Mouse (Mus musculus) forebrain, embryonic 14.5 days (tissue): Measurements from ENCODE around the gene Camkk2. TPM values are rescaled to one million over a fixed set of nuclear protein-coding genes. Genes with fewer than 3 reads are reported as not detected.

Experiments
- ATAC-seq: fragments of 200-750 bp; cut with Nextera tagmentation; 2 replicates; pipeline ENCODE4 v1.8.0; 2017; ENCODE audit warnings: mild to moderate bottlenecking, moderate library complexity
- DNase-seq: peaks from one replicate; pipeline ENCODE4 v3.0.0-alpha.2; 2015; ENCODE audit warnings: low spot score
- H3K27ac ChIP-seq: fragments of 300-500 bp; sonication (generic); 2 replicates; pipeline ENCODE4 v1.5.1; 2014; ENCODE audit warnings: low read depth, mild to moderate bottlenecking, control low read depth, low read length, moderate library complexity
- H3K27me3 ChIP-seq: fragments of 300-500 bp; sonication (generic); replicated peaks from 2 replicates; pipeline ENCODE4 v1.6.1; 2014; ENCODE audit warnings: low read length, control low read depth, mixed read lengths; ENCODE audit not compliant: control insufficient read depth, insufficient read depth
- H3K36me3 ChIP-seq: fragments of 300-500 bp; sonication (generic); 2 replicates; pipeline ENCODE4 v1.6.1; 2014; ENCODE audit warnings: low read length, control low read depth; ENCODE audit not compliant: control insufficient read depth, insufficient read depth
- H3K4me1 ChIP-seq: fragments of 300-500 bp; sonication (generic); 2 replicates; pipeline ENCODE4 v1.6.1; 2014; ENCODE audit warnings: antibody characterized with exemption, low read length, control low read depth; ENCODE audit not compliant: control insufficient read depth, insufficient read depth
- H3K4me2 ChIP-seq: fragments of 300-500 bp; sonication (generic); 2 replicates; pipeline ENCODE4 v1.6.1; 2014; ENCODE audit warnings: mild to moderate bottlenecking, control low read depth, low read length
- H3K4me3 ChIP-seq: fragments of 300-500 bp; sonication (generic); 2 replicates; pipeline ENCODE4 v1.5.1; 2014; ENCODE audit warnings: low read depth, low read length, control low read depth
- H3K9ac ChIP-seq: fragments of 300-500 bp; sonication (generic); 2 replicates; pipeline ENCODE4 v1.6.1; 2014; ENCODE audit warnings: mild to moderate bottlenecking, low read length, control low read depth, moderate library complexity
- H3K9me3 ChIP-seq: fragments of 300-500 bp; sonication (generic); replicated peaks from 2 replicates; pipeline ENCODE4 v1.6.1; 2016; ENCODE audit warnings: low read length, control low read depth, mixed read lengths; ENCODE audit not compliant: control insufficient read depth
- WGBS: fragments of 180-500 bp; shearing (Covaris S2); extraction: QIAGEN DNeasy Blood & Tissue Kit; methylation state at CpG from one replicate; pipeline ENCODE4 v1.1.7; 2014; 5-methylcytosine and 5-hydroxymethylcytosine counted together
- polyA plus RNA-seq: library from polyadenylated mRNA; unstranded; fragments of >200 nt; fragmentation: Nextera tagmentation; extraction: Ambion mirVana; gene quantifications from 2 replicates; pipeline ENCODE4 v1.2.1, GENCODE M21; 2014

The Camkk2 gene
- 32.6 and 50.5 TPM in 2 replicates for polyA plus RNA-seq

GRCm38 (mm10) chr5:122779277-122779834 is at the start of gene Camkk2:
Gene Camkk2, minus strand, starts transcription at chr5:122779409.
- under 1% methylated on average over 46 of the region's 63 CpGs for WGBS
- DNase-seq (peak; percentile 92), ATAC-seq (peak; percentile 90)
- H3K9ac ChIP-seq, result peak within 1 kb of the TSS; percentile 89
- H3K4me2 ChIP-seq, result peak within 1 kb of the TSS; percentile 91
- peak within 1 kb of the TSS; percentile 84 for H3K4me3 ChIP-seq
- no peaks in the 10 kb centered on the region for H3K36me3 ChIP-seq
- 0 out of 2 replicates have a peak, but pooled peaks cover 2% of the 10 kb centered on the region for H3K4me1 ChIP-seq
- H3K27me3 ChIP-seq, result no peaks in the 10 kb centered on the region
- peak within 1 kb of the TSS; percentile 68 for H3K27ac ChIP-seq
- no peaks in the 10 kb centered on the region for H3K9me3 ChIP-seq

DNA sequence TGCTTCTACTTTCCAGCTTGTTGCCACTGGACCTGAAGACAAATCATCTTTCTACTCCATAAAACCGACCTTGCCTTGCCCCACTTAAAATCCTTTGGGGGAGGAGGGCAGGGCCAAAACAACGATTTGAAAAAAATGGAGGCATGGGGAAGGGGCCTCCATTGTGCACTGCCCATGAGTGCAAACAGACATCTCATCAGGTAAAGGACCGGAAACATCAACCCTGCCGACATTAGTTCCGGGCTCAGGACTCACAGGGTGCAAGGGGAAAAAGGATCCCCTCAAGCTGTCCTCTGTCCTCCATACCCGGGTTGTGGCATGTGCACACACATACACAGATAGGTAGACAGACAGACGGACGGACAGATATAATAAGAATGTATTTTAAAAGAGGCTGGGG is 45.9 kb upstream of the Camkk2 start:
- H3K36me3 ChIP-seq, result no peaks in the 10 kb centered on the region
- ATAC-seq (no peak), DNase-seq (no peak)
- no peaks in the 10 kb centered on the region for H3K9me3 ChIP-seq
- H3K4me1 ChIP-seq, result peaks cover 2% of the 10 kb centered on the region
- H3K9ac ChIP-seq, result no peak overlapping the region
- H3K4me2 ChIP-seq, result no peak overlapping the region
- H3K4me3 ChIP-seq, result no peak overlapping the region
- no peaks in the 10 kb centered on the region for H3K27me3 ChIP-seq
- WGBS, result 81% methylated on average over 8 of the region's 8 CpGs
- H3K27ac ChIP-seq, result no peak overlapping the region

DNA sequence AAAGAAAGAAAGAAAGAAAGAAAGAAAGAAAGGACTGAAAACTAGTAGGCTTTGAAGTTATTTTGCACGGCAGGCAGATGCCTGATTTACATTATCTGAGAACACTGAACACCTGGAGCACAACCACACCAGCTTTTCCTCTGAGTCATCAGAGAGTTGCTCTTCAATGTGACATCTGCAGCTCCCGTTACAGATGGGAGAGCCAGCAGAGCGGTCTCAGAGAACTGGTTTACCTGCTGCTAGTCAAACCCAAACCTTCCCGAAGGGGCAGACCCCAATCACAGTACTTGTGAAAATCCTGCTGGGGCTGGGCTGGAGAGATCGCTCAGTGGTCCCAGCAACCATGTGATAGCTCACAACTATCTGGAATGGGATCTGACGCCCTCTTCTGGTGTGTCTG is 45.2 kb upstream of the Camkk2 start:
- H3K9me3 ChIP-seq, result no peaks in the 10 kb centered on the region
- ATAC-seq (no peak), DNase-seq (no peak)
- H3K27ac ChIP-seq, result no peak overlapping the region
- H3K36me3 ChIP-seq, result peaks cover under 1% of the 10 kb centered on the region; the same call in 1 of the 2 replicates
- H3K4me1 ChIP-seq, result peaks cover 6% of the 10 kb centered on the region
- H3K27me3 ChIP-seq, result no peaks in the 10 kb centered on the region
- no peak overlapping the region for H3K4me3 ChIP-seq
- WGBS, result 80% methylated on average over 6 of the region's 6 CpGs
- H3K9ac ChIP-seq, result no peak overlapping the region
- no peak overlapping the region for H3K4me2 ChIP-seq

DNA sequence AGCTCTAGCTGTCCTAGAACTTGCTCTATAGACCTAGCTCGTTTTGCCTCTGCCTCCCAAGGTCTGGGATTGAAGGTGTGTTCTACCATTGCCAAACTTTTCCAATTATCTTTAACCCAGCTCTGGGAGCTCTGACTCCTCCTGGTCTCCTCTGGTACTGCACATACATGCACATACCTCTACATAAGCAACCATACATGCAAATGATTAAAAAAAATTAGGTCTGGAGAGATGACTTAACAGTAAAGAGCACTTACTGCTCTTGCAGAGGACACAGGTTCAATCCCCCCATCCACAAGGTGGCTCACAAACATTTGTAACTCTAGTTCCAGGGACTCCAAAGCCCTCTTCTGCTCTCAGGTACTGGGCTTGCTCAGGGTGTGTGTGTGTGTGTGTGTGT is 44.8 kb upstream of the Camkk2 start:
- H3K4me1 ChIP-seq, result peaks cover 9% of the 10 kb centered on the region
- H3K36me3 ChIP-seq, result peaks cover 4% of the 10 kb centered on the region; the same call in 1 of the 2 replicates
- ATAC-seq, result no peak
- no peak overlapping the region for H3K27ac ChIP-seq
- H3K27me3 ChIP-seq, result no peaks in the 10 kb centered on the region
- H3K4me2 ChIP-seq, result no peak overlapping the region
- no peaks in the 10 kb centered on the region for H3K9me3 ChIP-seq
- 62% methylated on average over 1 of the region's 1 CpGs for WGBS
- DNase-seq, result no peak
- H3K4me3 ChIP-seq, result no peak overlapping the region
- H3K9ac ChIP-seq, result no peak overlapping the region

DNA sequence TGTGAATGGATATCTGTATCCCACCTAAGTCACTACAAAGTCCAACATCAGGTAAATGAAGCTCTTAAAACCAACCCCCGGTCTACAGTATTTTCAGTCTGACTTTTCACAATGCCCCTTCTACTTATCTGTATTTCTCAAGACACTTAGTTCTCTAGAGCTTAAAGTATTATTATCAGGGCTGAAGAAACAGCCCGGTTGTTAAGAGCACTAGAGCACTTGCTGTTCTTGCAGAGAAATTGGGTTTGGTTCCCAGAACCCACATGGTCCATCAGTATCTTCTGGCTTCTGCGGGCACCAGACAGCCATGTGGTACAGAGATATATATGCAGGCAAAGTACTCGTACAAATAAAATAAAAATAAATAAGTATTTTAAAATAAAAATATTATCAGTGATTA is 43.2 kb upstream of the Camkk2 start:
- peaks cover 19% of the 10 kb centered on the region for H3K36me3 ChIP-seq
- no peaks in the 10 kb centered on the region for H3K27me3 ChIP-seq
- no peak overlapping the region for H3K9ac ChIP-seq
- no peak overlapping the region for H3K27ac ChIP-seq
- ATAC-seq (no peak), DNase-seq (no peak)
- no peak overlapping the region for H3K4me2 ChIP-seq
- H3K4me1 ChIP-seq, result peaks cover 9% of the 10 kb centered on the region
- no peak overlapping the region for H3K4me3 ChIP-seq
- 97% methylated on average over 4 of the region's 4 CpGs for WGBS
- no peaks in the 10 kb centered on the region for H3K9me3 ChIP-seq

DNA sequence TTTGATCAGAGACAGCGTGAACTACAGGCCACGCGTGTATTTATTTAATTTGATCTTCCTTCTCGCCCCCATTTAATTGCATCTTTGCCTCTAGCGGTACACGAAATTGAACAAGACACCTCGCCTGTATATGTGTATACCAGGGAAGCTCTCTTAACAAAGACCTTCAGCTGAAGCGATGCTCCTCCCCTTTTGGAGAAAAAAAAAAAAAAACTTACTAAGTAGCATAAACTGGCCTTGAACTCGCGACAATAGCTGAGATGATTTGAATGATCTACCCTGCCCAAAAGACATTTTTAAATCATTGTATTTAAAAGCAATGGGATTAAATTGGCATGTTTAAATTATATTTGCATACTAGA is 42.3 kb upstream of the Camkk2 start:
- H3K9ac ChIP-seq, result peak overlapping the region; percentile 88
- peaks cover 9% of the 10 kb centered on the region for H3K4me1 ChIP-seq
- ATAC-seq (peak; percentile 61), DNase-seq (no peak)
- no peaks in the 10 kb centered on the region for H3K27me3 ChIP-seq
- H3K36me3 ChIP-seq, result peaks cover 28% of the 10 kb centered on the region
- peak overlapping the region; percentile 97 for H3K27ac ChIP-seq
- peak overlapping the region; percentile 56 for H3K4me2 ChIP-seq
- no peaks in the 10 kb centered on the region for H3K9me3 ChIP-seq
- peak overlapping the region; percentile 91 for H3K4me3 ChIP-seq
- WGBS, result 0% methylated on average over 10 of the region's 10 CpGs

DNA sequence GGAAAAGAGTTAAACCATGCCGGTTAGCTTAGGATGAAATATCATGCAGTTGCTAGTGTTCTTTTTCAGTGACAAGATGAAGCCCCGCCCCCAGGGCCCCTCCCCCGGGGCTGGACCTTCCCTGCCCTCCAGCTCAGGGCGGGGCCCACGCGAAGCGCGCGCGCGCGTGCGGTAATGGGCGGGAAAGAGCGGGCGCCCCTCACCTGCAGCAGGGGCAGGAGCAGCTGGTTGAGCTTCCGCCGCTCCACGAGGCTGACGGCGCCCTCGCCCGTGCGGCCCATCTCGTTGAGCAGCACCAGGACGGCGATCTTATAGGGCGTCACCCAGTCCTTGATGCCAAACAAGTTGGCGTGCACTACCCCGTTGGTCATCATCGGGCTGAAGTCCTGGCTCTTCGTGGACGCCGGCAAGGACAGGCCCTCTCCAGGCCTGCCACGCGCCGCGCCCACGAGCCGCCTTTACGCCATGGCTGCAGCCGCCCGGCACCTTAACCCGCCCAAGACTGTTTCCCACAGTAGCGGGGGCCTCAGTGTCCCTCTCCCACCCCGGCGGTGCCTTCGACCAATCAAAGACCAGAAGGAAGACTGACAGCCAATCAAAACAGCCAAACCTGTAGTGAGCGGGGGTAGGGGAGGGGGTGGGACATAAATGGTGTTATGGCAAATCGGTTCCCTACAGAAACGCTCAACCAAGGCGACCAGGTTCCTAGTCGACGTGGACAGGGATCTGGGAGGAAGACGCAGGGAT is 41.7 kb upstream of the Camkk2 start, which contains the start of gene Anapc5:
TSS of gene Anapc5 (minus strand) at position 563 of the 747 bp plus-strand sequence.
- Histone ChIP-seq H3K9ac (peak within 1 kb of the TSS; percentile 88), H3K4me3 (peak within 1 kb of the TSS; percentile 91), H3K4me2 (peak within 1 kb of the TSS; percentile 56), H3K27ac (peak within 1 kb of the TSS; percentile 97), H3K27me3 (no peaks in the 10 kb centered on the region), H3K9me3 (no peaks in the 10 kb centered on the region), H3K4me1 (peaks cover 9% of the 10 kb centered on the region), H3K36me3 (peaks cover 32% of the 10 kb centered on the region)
- ATAC-seq, result peak; percentile 100
- WGBS, result under 1% methylated on average over 55 of the region's 55 CpGs
- DNase-seq, result peak; percentile 99

GRCm38 (mm10) chr5:122812699-122813098 is 33.5 kb upstream of the Camkk2 start:
- H3K4me2 ChIP-seq, result no peak overlapping the region
- no peak for ATAC-seq
- no peak overlapping the region for H3K4me3 ChIP-seq
- H3K9me3 ChIP-seq, result no peaks in the 10 kb centered on the region
- WGBS, result 88% methylated on average over 3 of the region's 3 CpGs
- H3K27ac ChIP-seq, result no peak overlapping the region
- H3K36me3 ChIP-seq, result peaks cover 84% of the 10 kb centered on the region
- H3K4me1 ChIP-seq, result no peaks in the 10 kb centered on the region
- no peaks in the 10 kb centered on the region for H3K27me3 ChIP-seq
- DNase-seq, result no peak
- no peak overlapping the region for H3K9ac ChIP-seq
